Mouse (Mus musculus) liver, embryonic 13.5 days (tissue): ENCODE measurements around the gene Manbal. TPM values are rescaled to one million over a fixed set of nuclear protein-coding genes. Genes with fewer than 3 reads are reported as not detected.
"Not testable (repeated sequence)": the region's sequence is repeated elsewhere in the genome, so short reads cannot be mapped to it uniquely, and the experiment has no call there.

ENCODE experiments used
- ATAC-seq: fragments of 200-750 bp; cut with Nextera tagmentation; 2 replicates; pipeline ENCODE4 v1.8.0; 2017; ENCODE audit warnings: low read depth, mild to moderate bottlenecking, moderate number of reproducible peaks, moderate library complexity
- DNase-seq: peaks from one replicate; pipeline ENCODE4 v3.0.0; 2022
- H3K27ac ChIP-seq: fragments of 300-500 bp; sonication (generic); 2 replicates; pipeline ENCODE4 v1.5.1; 2015; ENCODE audit warnings: moderate library complexity, mild to moderate bottlenecking, inconsistent platforms
- H3K27me3 ChIP-seq: fragments of 300-500 bp; sonication (generic); 2 replicates; pipeline ENCODE4 v1.6.1; 2015; ENCODE audit warnings: mild to moderate bottlenecking, inconsistent platforms
- H3K36me3 ChIP-seq: fragments of 300-500 bp; sonication (generic); 2 replicates; pipeline ENCODE4 v1.6.1; 2015; ENCODE audit warnings: mild to moderate bottlenecking, inconsistent platforms
- H3K4me1 ChIP-seq: fragments of 300-500 bp; sonication (generic); replicated peaks from 2 replicates; pipeline ENCODE4 v1.6.1; 2015; ENCODE audit warnings: inconsistent platforms
- H3K4me2 ChIP-seq: fragments of 300-500 bp; sonication (generic); 2 replicates; pipeline ENCODE4 v1.6.1; 2015; ENCODE audit warnings: inconsistent platforms, mild to moderate bottlenecking, moderate library complexity
- H3K4me3 ChIP-seq: fragments of 300-500 bp; sonication (generic); replicated peaks from 2 replicates; pipeline ENCODE4 v1.5.1; 2015; ENCODE audit warnings: mild to moderate bottlenecking, inconsistent platforms
- H3K9ac ChIP-seq: fragments of 300-500 bp; sonication (generic); 2 replicates; pipeline ENCODE4 v1.6.1; 2015; ENCODE audit warnings: mild to moderate bottlenecking, inconsistent platforms
- H3K9me3 ChIP-seq: fragments of 300-500 bp; sonication (generic); replicated peaks from 2 replicates; pipeline ENCODE4 v1.6.1; 2016; ENCODE audit warnings: inconsistent platforms
- WGBS: fragments of 180-500 bp; shearing (Covaris S2); methylation state at CpG from one replicate; pipeline ENCODE4 v1.1.7; 2015; ENCODE audit not compliant: insufficient replicate concordance; 5-methylcytosine and 5-hydroxymethylcytosine counted together
- polyA plus RNA-seq: library from polyadenylated mRNA; unstranded; fragments of >200 nt; fragmentation: Nextera tagmentation; extraction: Ambion mirVana; gene quantifications from 2 replicates; pipeline ENCODE4 v1.2.1, GENCODE M21; 2015

Gene Manbal
- polyA plus RNA-seq, 1 experiment from 2014 or later = 25.6 TPM

DNA sequence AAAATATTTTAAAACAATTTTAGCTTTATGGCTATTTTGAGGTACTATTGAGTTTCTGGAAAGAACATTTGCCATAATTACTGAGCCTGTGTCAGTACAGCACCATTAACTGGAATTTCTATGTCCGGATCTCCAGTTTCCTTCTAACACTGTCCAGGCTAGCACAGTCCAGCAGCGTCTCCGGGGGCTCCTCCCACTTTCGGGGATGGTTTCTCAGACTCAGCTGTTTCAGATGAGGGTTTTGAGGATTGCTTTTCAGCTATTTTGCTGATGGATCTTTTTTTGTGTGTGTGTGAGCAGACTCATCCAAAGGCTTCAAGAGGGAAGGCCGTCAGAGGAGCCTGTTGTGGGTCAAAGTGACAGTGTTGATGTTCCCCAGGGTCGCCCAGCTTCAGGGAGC is 4.3 kb downstream of the Manbal start:
- 74% methylated on average over 6 of the region's 6 CpGs for WGBS
- H3K27me3 ChIP-seq = no peaks in the 10 kb centered on the region
- H3K4me1 ChIP-seq = peaks cover 31% of the 10 kb centered on the region
- no peak overlapping the region for H3K27ac ChIP-seq
- no peak overlapping the region for H3K9ac ChIP-seq
- H3K4me3 ChIP-seq = no peak overlapping the region
- ATAC-seq (no peak), DNase-seq (no peak)
- H3K9me3 ChIP-seq = no peaks in the 10 kb centered on the region
- H3K4me2 ChIP-seq = no peak overlapping the region
- peaks cover 18% of the 10 kb centered on the region for H3K36me3 ChIP-seq

DNA sequence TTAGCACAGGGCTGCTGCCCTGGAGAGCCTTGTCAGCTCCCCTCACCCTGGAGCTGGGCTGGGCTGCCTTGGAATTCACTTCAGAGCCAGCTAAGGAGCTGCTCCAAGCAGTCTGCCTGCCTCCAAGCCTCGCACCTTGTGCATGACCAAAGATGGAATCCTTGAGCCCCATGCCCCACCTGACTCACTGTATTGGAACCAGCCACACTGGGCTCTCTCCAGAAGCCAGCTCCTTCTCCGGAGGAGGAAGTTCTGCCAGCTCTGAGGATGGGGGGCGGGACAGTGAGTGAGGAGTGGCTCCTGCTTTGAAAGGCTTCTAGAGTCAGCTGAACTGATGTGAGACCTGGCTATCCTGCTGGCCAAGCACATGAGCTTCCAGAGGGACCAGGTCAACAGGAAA is 6.3 kb downstream of the Manbal start:
- Histone ChIP-seq H3K9ac (no peak overlapping the region), H3K27ac (no peak overlapping the region), H3K4me1 (peaks cover 23% of the 10 kb centered on the region), H3K4me2 (no peak overlapping the region), H3K9me3 (no peaks in the 10 kb centered on the region), H3K27me3 (no peaks in the 10 kb centered on the region), H3K4me3 (no peak overlapping the region), H3K36me3 (peaks cover 18% of the 10 kb centered on the region)
- ATAC-seq = no peak
- no peak for DNase-seq
- 50% methylated on average over 3 of the region's 3 CpGs for WGBS

- H3K27ac ChIP-seq = no peak overlapping the region
- H3K4me1 ChIP-seq = peaks cover 18% of the 10 kb centered on the region
- H3K27me3 ChIP-seq = no peaks in the 10 kb centered on the region
- no peak for ATAC-seq
- H3K4me2 ChIP-seq = no peak overlapping the region
- H3K4me3 ChIP-seq = no peak overlapping the region
- WGBS = 70% methylated on average over 8 of the region's 8 CpGs
- no peak for DNase-seq
- no peaks in the 10 kb centered on the region for H3K9me3 ChIP-seq
- peaks cover 30% of the 10 kb centered on the region for H3K36me3 ChIP-seq
- H3K9ac ChIP-seq = no peak overlapping the region
Observed at GRCm38 (mm10) chr2:157375051-157375450, 7.7 kb downstream of the Manbal start.

DNA sequence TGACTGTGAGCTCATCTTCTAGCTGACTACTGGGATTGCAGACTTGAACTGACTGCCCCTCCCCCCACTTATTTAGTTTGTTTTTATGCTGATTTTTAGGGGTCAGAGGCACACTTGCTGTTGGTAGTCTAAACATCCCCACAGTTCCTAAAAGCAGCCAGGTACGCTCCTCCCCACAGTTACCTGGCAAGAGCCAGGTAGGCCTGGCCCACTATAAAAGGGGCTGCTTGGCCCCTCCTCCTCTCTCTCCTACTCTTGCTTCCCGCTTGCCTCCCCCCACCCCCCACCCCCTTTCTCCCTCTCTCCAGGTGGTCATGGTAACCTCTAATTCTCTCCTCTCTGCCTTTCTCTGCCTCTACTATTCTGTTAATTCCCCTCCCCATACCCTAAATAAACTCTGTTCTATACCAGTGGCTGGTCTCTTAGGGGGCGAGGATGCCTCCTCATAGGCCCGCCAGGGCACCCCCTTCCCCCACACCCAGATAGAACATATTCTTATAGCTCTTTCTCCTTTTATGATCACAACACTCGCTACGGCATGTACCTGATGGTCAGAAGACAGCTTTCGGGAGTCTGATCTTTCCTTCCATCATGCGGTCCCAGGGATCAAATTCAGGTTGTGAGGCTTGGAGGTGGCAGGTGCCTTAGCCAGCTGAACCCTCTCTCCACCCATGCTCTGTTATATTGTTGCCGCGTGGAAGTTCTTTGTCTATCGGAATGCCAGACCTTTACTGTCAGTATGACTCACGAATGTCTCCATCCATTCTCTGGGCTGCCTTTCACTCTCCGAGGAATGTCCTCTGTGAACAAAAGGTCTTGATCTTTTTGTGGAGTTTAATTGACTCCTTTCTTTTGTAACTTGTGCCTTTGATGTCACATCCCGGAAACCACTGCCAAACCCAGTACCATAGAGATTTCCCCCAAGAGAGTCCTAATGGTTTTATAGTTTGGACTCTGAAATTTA is 8.7 kb downstream of the Manbal start:
- no peak overlapping the region for H3K4me2 ChIP-seq
- H3K36me3 ChIP-seq = peaks cover 28% of the 10 kb centered on the region
- no peak overlapping the region for H3K4me3 ChIP-seq
- 70% methylated on average over 14 of the region's 14 CpGs for WGBS
- H3K9ac ChIP-seq = no peak overlapping the region
- no peaks in the 10 kb centered on the region for H3K9me3 ChIP-seq
- DNase-seq (no peak), ATAC-seq (no peak)
- H3K27ac ChIP-seq = no peak overlapping the region
- peaks cover 18% of the 10 kb centered on the region for H3K4me1 ChIP-seq
- no peaks in the 10 kb centered on the region for H3K27me3 ChIP-seq

DNA sequence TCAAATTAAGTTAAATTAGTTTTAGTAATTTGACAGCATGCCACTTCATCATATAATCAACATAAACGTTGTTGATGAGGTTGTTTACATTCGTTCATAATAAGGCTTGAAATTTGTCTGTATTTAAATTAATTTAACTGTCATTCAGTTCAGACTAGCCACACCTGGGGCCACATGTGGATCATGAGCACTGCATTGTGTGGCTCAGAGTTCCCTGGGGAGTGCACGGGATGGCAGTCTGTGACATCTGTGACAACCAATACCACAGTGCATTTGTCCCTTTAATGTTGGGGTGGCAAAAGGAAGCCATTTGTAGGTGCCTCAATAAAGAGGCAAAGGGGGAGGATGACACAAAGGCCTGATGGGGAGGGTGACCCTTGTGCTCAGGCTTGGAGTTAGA is 9.6 kb downstream of the Manbal start:
- Histone ChIP-seq H3K27ac (no peak overlapping the region), H3K4me3 (no peak overlapping the region), H3K9me3 (no peaks in the 10 kb centered on the region), H3K9ac (no peak overlapping the region), H3K27me3 (no peaks in the 10 kb centered on the region), H3K36me3 (peaks cover 33% of the 10 kb centered on the region), H3K4me1 (peaks cover 14% of the 10 kb centered on the region), H3K4me2 (no peak overlapping the region)
- ATAC-seq = no peak
- WGBS = 62% methylated on average over 3 of the region's 3 CpGs
- no peak for DNase-seq

- Histone ChIP-seq H3K27me3 (no peaks in the 10 kb centered on the region), H3K4me1 (peaks cover 8% of the 10 kb centered on the region; the same call in 1 of the 2 replicates), H3K27ac (no peak overlapping the region), H3K36me3 (peaks cover 27% of the 10 kb centered on the region), H3K9ac (no peak overlapping the region), H3K9me3 (no peaks in the 10 kb centered on the region), H3K4me3 (no peak overlapping the region), H3K4me2 (no peak overlapping the region)
- no peak for DNase-seq
- 79% methylated on average over 4 of the region's 4 CpGs for WGBS
- ATAC-seq = no peak
Observed at GRCm38 (mm10) chr2:157384836-157385235, 17.4 kb downstream of the Manbal start.

DNA sequence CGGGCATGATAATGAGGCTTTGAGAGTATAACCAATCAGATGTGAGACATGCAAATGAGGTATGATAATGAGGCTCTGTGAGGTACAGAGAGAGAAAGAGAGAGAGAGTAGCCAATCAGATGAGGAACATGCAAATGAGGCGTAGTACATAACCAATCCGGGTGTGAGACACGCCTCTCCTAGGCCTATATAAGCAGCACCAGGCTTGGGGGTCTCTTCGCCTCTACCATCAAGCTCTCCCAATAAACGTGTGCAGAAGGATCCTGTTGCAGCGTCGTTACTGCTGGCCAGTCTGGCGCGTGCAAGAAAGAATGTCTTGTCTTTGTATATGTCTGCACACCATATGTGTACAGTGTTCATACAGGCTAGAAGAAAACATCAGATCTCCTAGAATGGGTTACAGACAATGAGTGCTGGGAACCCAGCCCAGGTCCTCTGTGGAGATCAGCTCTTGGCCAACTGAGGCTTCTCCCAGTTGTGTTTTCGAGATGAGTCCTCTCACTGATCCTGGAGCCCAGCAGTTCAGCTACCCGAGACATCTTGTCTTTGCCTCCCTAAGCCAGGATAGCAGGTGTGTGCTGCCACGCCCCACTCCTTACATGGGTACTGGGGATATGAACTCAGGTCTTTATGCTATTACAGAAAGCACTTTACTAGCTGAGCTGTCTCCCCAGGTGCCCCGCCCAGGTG is 21.7 kb downstream of the Manbal start:
- H3K36me3 ChIP-seq, H3K27ac ChIP-seq, DNase-seq, H3K9ac ChIP-seq, ATAC-seq, H3K4me3 ChIP-seq, H3K9me3 ChIP-seq, H3K27me3 ChIP-seq, H3K4me2 ChIP-seq: not testable (repeated sequence)
- H3K4me1 ChIP-seq = peaks cover 11% of the 10 kb centered on the region
- WGBS = 89% methylated on average over 14 of the region's 14 CpGs

DNA sequence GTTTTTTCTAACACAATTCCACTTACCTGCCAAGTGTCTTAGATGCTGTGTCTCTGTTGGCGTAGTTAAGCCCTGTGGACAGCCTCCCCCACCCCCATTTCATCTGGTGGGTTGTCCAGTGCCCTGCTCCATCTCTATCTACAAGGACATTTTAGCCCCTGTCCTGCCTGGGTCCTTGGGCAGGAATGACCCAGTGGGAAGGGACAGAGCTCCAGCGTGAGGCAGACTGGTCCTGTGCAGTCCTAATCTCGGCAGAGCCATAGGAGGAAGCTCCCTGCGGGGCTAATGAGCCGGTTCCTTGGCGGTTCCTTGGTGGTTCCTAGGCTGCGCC is 22.2 kb downstream of the Manbal start:
- H3K4me2 ChIP-seq = no peak overlapping the region
- no peak overlapping the region for H3K9ac ChIP-seq
- H3K27me3 ChIP-seq = no peaks in the 10 kb centered on the region
- no peak for ATAC-seq
- H3K4me1 ChIP-seq = peaks cover 16% of the 10 kb centered on the region
- WGBS = 79% methylated on average over 7 of the region's 7 CpGs
- no peak for DNase-seq
- no peak overlapping the region for H3K27ac ChIP-seq
- peaks cover 3% of the 10 kb centered on the region; the same call in 1 of the 2 replicates for H3K36me3 ChIP-seq
- H3K4me3 ChIP-seq = no peak overlapping the region
- no peaks in the 10 kb centered on the region for H3K9me3 ChIP-seq

- Histone ChIP-seq H3K4me3 (no peak overlapping the region), H3K9me3 (no peaks in the 10 kb centered on the region), H3K4me2 (no peak overlapping the region), H3K36me3 (peaks cover 27% of the 10 kb centered on the region), H3K27me3 (no peaks in the 10 kb centered on the region), H3K27ac (no peak overlapping the region), H3K4me1 (peaks cover 23% of the 10 kb centered on the region), H3K9ac (no peak overlapping the region)
- WGBS = 72% methylated on average over 2 of the region's 2 CpGs
- ATAC-seq = no peak
- DNase-seq = no peak
Observed at GRCm38 (mm10) chr2:157392331-157392730, 24.9 kb downstream of the Manbal start.

DNA sequence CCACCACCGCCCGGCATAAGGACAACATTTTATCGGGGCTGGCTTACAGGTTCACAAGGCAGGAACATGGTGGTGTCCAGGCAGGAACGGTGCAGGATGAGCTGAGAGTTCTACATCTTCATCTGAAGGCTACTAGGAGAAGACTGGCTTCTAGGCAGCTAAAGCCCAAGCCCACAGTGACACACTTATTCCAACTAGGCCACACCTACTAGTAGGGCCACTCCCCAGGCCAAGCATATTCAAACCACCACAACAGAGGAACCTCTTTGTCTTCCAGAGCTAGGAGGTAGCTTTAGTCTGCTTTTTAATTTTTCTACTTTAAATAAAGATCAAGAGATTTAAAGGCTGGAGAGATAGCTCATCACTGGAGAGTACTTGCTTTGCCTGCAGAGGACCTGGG is 26.2 kb downstream of the Manbal start:
- Histone ChIP-seq H3K9me3 (no peaks in the 10 kb centered on the region), H3K4me3 (no peak overlapping the region), H3K9ac (no peak overlapping the region), H3K36me3 (peaks cover 39% of the 10 kb centered on the region), H3K4me1 (peaks cover 18% of the 10 kb centered on the region), H3K4me2 (no peak overlapping the region), H3K27me3 (no peaks in the 10 kb centered on the region), H3K27ac (no peak overlapping the region)
- no peak for ATAC-seq
- no peak for DNase-seq
- WGBS = 85% methylated on average over 4 of the region's 4 CpGs

GRCm38 (mm10) chr2:157394868-157395267 is 27.5 kb downstream of the Manbal start:
- Histone ChIP-seq H3K9me3 (no peaks in the 10 kb centered on the region), H3K4me3 (no peak overlapping the region), H3K4me2 (no peak overlapping the region), H3K9ac (no peak overlapping the region), H3K27ac (no peak overlapping the region), H3K4me1 (peaks cover 15% of the 10 kb centered on the region), H3K27me3 (no peaks in the 10 kb centered on the region), H3K36me3 (peaks cover 37% of the 10 kb centered on the region)
- 51% methylated on average over 6 of the region's 6 CpGs for WGBS
- ATAC-seq = no peak
- DNase-seq = no peak
